Mouse (Mus musculus) CD4-positive naive resting alpha-beta T cell, adult 76 days (primary cell): Measurements from ENCODE around the gene Dbnl. TPM values are rescaled to one million over a fixed set of nuclear protein-coding genes. Genes with fewer than 3 reads are reported as not detected.

Source experiments
- total RNA-seq: library from RNA; stranded (reverse); gene quantifications from one replicate; pipeline ENCODE4 v1.2.4, GENCODE M21; 2023

Gene Dbnl
- 118 TPM for total RNA-seq

GRCm38 (mm10) chr11:5788056-5789014 lies at the start of gene Dbnl:
TSS of gene Dbnl (plus strand) at chr11:5788488.

GRCm38 (mm10) chr11:5761820-5762632 lies 26.3 kb upstream of the Dbnl start, which contains the start of gene Urgcp:
TSS of gene Urgcp (minus strand) at chr11:5762376.

GRCm38 (mm10) chr11:5803551-5803981 lies 15.3 kb downstream of the Dbnl start, which contains the start of gene Pgam2:
TSS of gene Pgam2 (minus strand) at chr11:5803733.

GRCm38 (mm10) chr11:5837251-5838246 lies 49.3 kb downstream of the Dbnl start, which contains the start of gene Polm:
TSS of gene Polm (minus strand) at chr11:5838016.

Other genes starting within 250 kb of the Dbnl start
- gene Ccdc117, start 246.3 kb upstream of the Dbnl start, total RNA-seq = 108 TPM
- not detected for gene Ankrd36, start 218.8 kb upstream of the Dbnl start, total RNA-seq
- 55.9 TPM for gene Mrps24, start 72.8 kb upstream of the Dbnl start, total RNA-seq
- 34.1 TPM for gene Urgcp, start 26.1 kb upstream of the Dbnl start, total RNA-seq
- not detected for gene Pgam2, start 15.2 kb downstream of the Dbnl start, total RNA-seq
- 36.3 TPM for gene Polm, start 49.5 kb downstream of the Dbnl start, total RNA-seq
- gene Aebp1, start 73.5 kb downstream of the Dbnl start, total RNA-seq = 0.35 TPM
- 61.0 TPM for gene Pold2, start 89.8 kb downstream of the Dbnl start, total RNA-seq
- gene Myl7, start 110.3 kb downstream of the Dbnl start, total RNA-seq = not detected
- not detected for gene Gck, start 161.6 kb downstream of the Dbnl start, total RNA-seq
- gene Ykt6, start 167.2 kb downstream of the Dbnl start, total RNA-seq = 59.6 TPM